Mouse (Mus musculus): ENCODE measurements at regions not wholly inside any gene's neighbourhood (a gene's known extent, or its start where the extent isn't known, plus 50 kb on each side); places are given as distances from the start of the nearest gene placed in this dataset.

- ATAC-seq, result 0 out of 2 replicates have a peak, but pooled peaks have one; percentile 15
- no peak overlapping the region for H3K9ac ChIP-seq (replicated peaks; ENCODE audit: low read length)
Measured at GRCm38 (mm10) chr7:34569747-34570113, 86.8 kb downstream of the Kctd15 start.

DNA sequence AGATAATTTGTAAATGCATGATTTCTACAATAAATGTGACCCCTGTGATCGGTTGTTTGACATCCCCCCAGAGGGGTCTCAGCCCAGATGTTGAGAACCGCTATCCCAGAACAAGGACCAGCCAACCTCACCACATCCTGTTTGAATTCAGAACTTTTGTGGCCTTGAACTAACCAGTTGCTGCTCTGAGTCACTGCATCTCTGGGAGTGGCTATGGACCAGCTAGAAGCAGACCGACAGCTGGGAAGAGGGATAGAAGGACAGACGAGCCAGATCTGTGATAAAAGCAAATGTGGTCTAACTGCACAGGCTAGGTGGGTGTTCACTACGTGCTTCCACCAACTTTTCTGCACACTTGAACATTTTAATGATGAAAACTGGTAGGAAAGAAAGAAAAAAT lies 89.0 kb downstream of the Kctd15 start:
- H3K4me3 ChIP-seq (ENCODE audit: low read length), result no peak overlapping the region
- no peaks in the 10 kb centered on the region for H3K36me3 ChIP-seq (ENCODE audit: insufficient read depth, low read length)
- ATAC-seq (no peak), DNase-seq (ENCODE audit: low spot score) (no peak)
- H3K27ac ChIP-seq, result no peak overlapping the region
- no peak overlapping the region for H3K4me2 ChIP-seq (ENCODE audit: low read depth, low read length)
- no peak for TF ChIP-seq CTCF (IDR thresholded peaks at IDR 0.05; ENCODE audit: low read depth)
- no peaks in the 10 kb centered on the region for H3K9me3 ChIP-seq (ENCODE audit: low read length)
- no peak overlapping the region for H3K9ac ChIP-seq (replicated peaks; ENCODE audit: low read length)
- H3K27me3 ChIP-seq (ENCODE audit: insufficient read depth, low read length), result no peaks in the 10 kb centered on the region
- H3K4me1 ChIP-seq (ENCODE audit: insufficient read depth, low read length), result peaks cover 15% of the 10 kb centered on the region; the same call in 1 of the 2 replicates
- WGBS, result 80% methylated on average over 5 of the region's 5 CpGs

More at GRCm38 (mm10) chr7:34569747-34570113, 86.8 kb downstream of the Kctd15 start:
- Histone ChIP-seq H3K4me2 (ENCODE audit: low read depth, low read length) (peak overlapping the region; percentile 48), H3K4me3 (ENCODE audit: low read length) (peak overlapping the region; percentile 19), H3K27me3 (ENCODE audit: insufficient read depth, low read length) (no peaks in the 10 kb centered on the region), H3K9me3 (ENCODE audit: low read length) (no peaks in the 10 kb centered on the region), H3K4me1 (ENCODE audit: insufficient read depth, low read length) (peaks cover 15% of the 10 kb centered on the region; the same call in 1 of the 2 replicates), H3K27ac (peak overlapping the region; percentile 38; the same call in 1 of the 2 replicates), H3K36me3 (ENCODE audit: insufficient read depth, low read length) (no peaks in the 10 kb centered on the region)
- 10% methylated on average over 8 of the region's 8 CpGs for WGBS
- TF ChIP-seq CTCF (IDR thresholded peaks at IDR 0.05; ENCODE audit: low read depth), result no peak
- DNase-seq (ENCODE audit: low spot score), result no peak

- H3K36me3 ChIP-seq (ENCODE audit: insufficient read depth, low read length), result no peaks in the 10 kb centered on the region
- H3K27me3 ChIP-seq (ENCODE audit: insufficient read depth, low read length), result no peaks in the 10 kb centered on the region
- no peak overlapping the region for H3K9ac ChIP-seq (replicated peaks; ENCODE audit: low read length)
- no peak overlapping the region for H3K27ac ChIP-seq
- 79% methylated on average over 2 of the region's 2 CpGs for WGBS
- DNase-seq (ENCODE audit: low spot score) (peak; percentile 6), ATAC-seq (no peak)
- no peak overlapping the region for H3K4me2 ChIP-seq (ENCODE audit: low read depth, low read length)
- H3K4me3 ChIP-seq (ENCODE audit: low read length), result no peak overlapping the region
- H3K9me3 ChIP-seq (ENCODE audit: low read length), result no peaks in the 10 kb centered on the region
- no peaks in the 10 kb centered on the region for H3K4me1 ChIP-seq (ENCODE audit: insufficient read depth, low read length)
- TF ChIP-seq CTCF (IDR thresholded peaks at IDR 0.05; ENCODE audit: low read depth), result no peak; the same call in 1 of the 2 replicates
Measured at GRCm38 (mm10) chr7:34562160-34562559, 94.4 kb downstream of the Kctd15 start.

DNA sequence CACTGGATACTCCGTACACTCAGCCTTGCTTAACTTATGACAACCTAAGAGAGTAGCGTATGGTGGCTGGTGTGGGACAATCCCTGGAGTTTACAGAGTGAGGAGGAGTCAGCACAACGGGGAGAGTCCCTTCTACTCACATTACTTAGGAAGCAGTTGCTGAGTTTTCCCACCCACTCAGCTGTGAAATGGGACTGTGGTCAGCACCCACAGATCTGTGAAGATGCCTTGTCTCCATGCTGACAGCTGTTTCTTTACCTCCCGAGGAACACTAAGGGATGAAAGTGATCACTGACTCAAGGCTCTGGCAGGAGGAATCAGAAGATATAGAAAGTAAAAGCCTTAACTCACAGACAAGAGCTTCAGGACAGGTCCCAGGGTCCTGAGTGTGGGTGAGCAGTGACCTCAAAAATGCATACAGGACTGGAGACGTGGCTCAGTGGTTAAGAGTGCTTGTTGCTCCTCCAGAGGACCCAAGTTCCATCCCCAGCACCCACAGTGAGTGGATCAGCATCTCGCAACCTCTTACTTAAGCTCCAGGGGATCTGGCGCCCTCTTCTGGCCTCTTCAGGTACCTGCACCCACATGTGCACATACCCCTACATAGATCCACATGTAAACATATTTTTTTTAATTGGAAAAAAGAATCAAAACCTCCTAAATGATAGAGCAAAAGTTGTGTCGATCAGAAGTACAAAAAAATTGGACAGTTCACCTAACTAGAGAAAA lies 97.8 kb downstream of the Kctd15 start:
- no peak for DNase-seq (ENCODE audit: low spot score)
- no peak overlapping the region for H3K4me3 ChIP-seq (ENCODE audit: low read length)
- peak; percentile 18; the same call in 1 of the 2 replicates for TF ChIP-seq CTCF (IDR thresholded peaks at IDR 0.05; ENCODE audit: low read depth)
- ATAC-seq, result no peak
- no peak overlapping the region for H3K27ac ChIP-seq
- WGBS, result 85% methylated on average over 8 of the region's 8 CpGs
- no peaks in the 10 kb centered on the region for H3K4me1 ChIP-seq (ENCODE audit: insufficient read depth, low read length)
- H3K4me2 ChIP-seq (ENCODE audit: low read depth, low read length), result no peak overlapping the region
- H3K36me3 ChIP-seq (ENCODE audit: insufficient read depth, low read length), result no peaks in the 10 kb centered on the region
- H3K9ac ChIP-seq (replicated peaks; ENCODE audit: low read length), result no peak overlapping the region
- H3K9me3 ChIP-seq (ENCODE audit: low read length), result no peaks in the 10 kb centered on the region
- no peaks in the 10 kb centered on the region for H3K27me3 ChIP-seq (ENCODE audit: insufficient read depth, low read length)

DNA sequence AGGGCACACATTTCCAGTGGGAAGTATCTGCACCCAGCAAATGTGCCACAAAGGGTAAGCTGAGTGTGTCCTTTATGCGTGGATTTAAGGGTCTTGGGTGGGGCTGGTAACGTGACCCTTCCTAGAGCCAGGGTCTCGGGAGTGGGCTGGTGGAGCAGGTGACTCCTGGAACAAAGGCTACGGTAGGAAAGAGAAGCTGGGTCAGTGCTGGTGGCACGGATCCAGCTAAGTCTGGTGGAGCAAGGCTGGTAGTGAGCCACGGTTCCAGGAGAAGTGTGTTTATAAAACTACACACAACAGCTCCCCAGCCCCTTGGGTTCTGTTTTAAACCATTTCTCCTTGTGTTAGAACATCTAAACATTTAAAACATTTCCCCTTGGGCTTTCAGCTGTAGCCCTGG lies 101.3 kb downstream of the Kctd15 start:
- ATAC-seq (no peak), DNase-seq (ENCODE audit: low spot score) (no peak)
- H3K4me2 ChIP-seq (ENCODE audit: low read depth, low read length), result no peak overlapping the region
- H3K4me1 ChIP-seq (ENCODE audit: insufficient read depth, low read length), result no peaks in the 10 kb centered on the region
- H3K27ac ChIP-seq, result no peak overlapping the region
- no peak overlapping the region for H3K4me3 ChIP-seq (ENCODE audit: low read length)
- WGBS, result 69% methylated on average over 6 of the region's 6 CpGs
- no peaks in the 10 kb centered on the region for H3K27me3 ChIP-seq (ENCODE audit: insufficient read depth, low read length)
- H3K36me3 ChIP-seq (ENCODE audit: insufficient read depth, low read length), result no peaks in the 10 kb centered on the region
- no peak overlapping the region for H3K9ac ChIP-seq (replicated peaks; ENCODE audit: low read length)
- TF ChIP-seq CTCF (IDR thresholded peaks at IDR 0.05; ENCODE audit: low read depth), result no peak
- H3K9me3 ChIP-seq (ENCODE audit: low read length), result no peaks in the 10 kb centered on the region

GRCm38 (mm10) chr7:34546609-34547316 lies 109.8 kb downstream of the Kctd15 start:
- ATAC-seq (no peak), DNase-seq (ENCODE audit: low spot score) (no peak)
- Histone ChIP-seq H3K4me3 (ENCODE audit: low read length) (no peak overlapping the region), H3K9me3 (ENCODE audit: low read length) (no peaks in the 10 kb centered on the region), H3K27me3 (ENCODE audit: insufficient read depth, low read length) (no peaks in the 10 kb centered on the region), H3K9ac (replicated peaks; ENCODE audit: low read length) (no peak overlapping the region), H3K4me1 (ENCODE audit: insufficient read depth, low read length) (no peaks in the 10 kb centered on the region), H3K27ac (no peak overlapping the region), H3K36me3 (ENCODE audit: insufficient read depth, low read length) (no peaks in the 10 kb centered on the region), H3K4me2 (ENCODE audit: low read depth, low read length) (no peak overlapping the region)
- WGBS, result 87% methylated on average over 19 of the region's 19 CpGs
- no peak for TF ChIP-seq CTCF (IDR thresholded peaks at IDR 0.05; ENCODE audit: low read depth)

DNA sequence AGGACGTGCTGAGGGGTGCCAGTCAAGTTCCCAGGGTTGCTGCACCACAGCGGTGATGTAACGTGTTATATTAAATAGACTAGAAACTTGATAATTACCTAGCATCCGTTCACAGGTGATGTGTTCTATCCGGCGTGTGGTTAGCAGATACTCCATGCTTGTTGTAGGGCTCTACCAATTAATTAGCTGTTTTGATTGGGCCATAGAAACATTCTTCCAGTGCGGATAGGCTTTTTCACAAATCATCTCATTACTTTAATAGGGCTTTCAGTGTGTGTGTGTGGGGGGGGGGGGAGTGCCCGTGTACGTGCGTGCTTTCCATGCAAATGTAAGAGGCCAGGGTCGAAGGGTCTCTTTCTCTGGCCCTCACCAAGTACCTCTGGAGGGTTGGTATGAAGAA lies 110.6 kb downstream of the Kctd15 start:
- Histone ChIP-seq H3K4me3 (ENCODE audit: low read length) (no peak overlapping the region), H3K9me3 (ENCODE audit: low read length) (no peaks in the 10 kb centered on the region), H3K9ac (replicated peaks; ENCODE audit: low read length) (no peak overlapping the region), H3K27ac (no peak overlapping the region), H3K36me3 (ENCODE audit: insufficient read depth, low read length) (no peaks in the 10 kb centered on the region), H3K4me2 (ENCODE audit: low read depth, low read length) (no peak overlapping the region), H3K27me3 (ENCODE audit: insufficient read depth, low read length) (no peaks in the 10 kb centered on the region), H3K4me1 (ENCODE audit: insufficient read depth, low read length) (no peaks in the 10 kb centered on the region)
- no peak for TF ChIP-seq CTCF (IDR thresholded peaks at IDR 0.05; ENCODE audit: low read depth)
- DNase-seq (ENCODE audit: low spot score) (no peak), ATAC-seq (no peak)
- WGBS, result 84% methylated on average over 11 of the region's 11 CpGs
